Mouse (Mus musculus) limb, embryonic 14.5 days (tissue): ENCODE data around the gene Blnk. TPM values are rescaled to one million over a fixed set of nuclear protein-coding genes. Genes with fewer than 3 reads are reported as not detected.

ENCODE experiments used
- ATAC-seq: fragments of 200-750 bp; cut with Nextera tagmentation; 2 replicates; pipeline ENCODE4 v1.8.0; 2017; ENCODE audit warnings: low read depth, moderate number of reproducible peaks, moderate TSS enrichment; ENCODE audit not compliant: low FRiP score
- DNase-seq: peaks from one replicate; pipeline ENCODE4 v3.0.0-alpha.2; 2015; ENCODE audit warnings: low spot score
- H3K27ac ChIP-seq: fragments of 300-500 bp; sonication (generic); replicated peaks from 2 replicates; pipeline ENCODE4 v1.5.1; 2014; ENCODE audit warnings: low read depth, mild to moderate bottlenecking, low read length, moderate library complexity, mixed read lengths
- H3K27me3 ChIP-seq: fragments of 300-500 bp; sonication (generic); 2 replicates; pipeline ENCODE4 v1.6.1; 2014; ENCODE audit warnings: low read length, mixed read lengths; ENCODE audit not compliant: control insufficient read depth, insufficient read depth
- H3K36me3 ChIP-seq: fragments of 300-500 bp; sonication (generic); 2 replicates; pipeline ENCODE4 v1.6.1; 2014; ENCODE audit warnings: mild to moderate bottlenecking, low read length, moderate library complexity, mixed read lengths; ENCODE audit not compliant: control insufficient read depth, insufficient read depth
- H3K4me1 ChIP-seq: fragments of 300-500 bp; sonication (generic); 2 replicates; pipeline ENCODE4 v1.6.1; 2014; ENCODE audit warnings: antibody characterized with exemption, low read length, mixed read lengths; ENCODE audit not compliant: control insufficient read depth, insufficient read depth
- H3K4me2 ChIP-seq: fragments of 300-500 bp; sonication (generic); replicated peaks from 2 replicates; pipeline ENCODE4 v1.6.1; 2014; ENCODE audit warnings: low read depth, mild to moderate bottlenecking, low read length, moderate library complexity; ENCODE audit not compliant: severe bottlenecking
- H3K4me3 ChIP-seq: fragments of 300-500 bp; sonication (generic); replicated peaks from 2 replicates; pipeline ENCODE4 v1.5.1; 2014; ENCODE audit warnings: low read length
- H3K9ac ChIP-seq: fragments of 300-500 bp; sonication (generic); 2 replicates; pipeline ENCODE4 v1.6.1; 2014; ENCODE audit warnings: mild to moderate bottlenecking, low read depth, low read length, moderate library complexity; ENCODE audit not compliant: severe bottlenecking
- H3K9me3 ChIP-seq: fragments of 300-500 bp; sonication (generic); 2 replicates; pipeline ENCODE4 v1.6.1; 2016; ENCODE audit warnings: low read length; ENCODE audit not compliant: control insufficient read depth
- POLR2A ChIP-seq: fragments of 200-500 bp; IDR thresholded peaks from 2 replicates; pipeline ENCODE4 v1.8.0; 2012; ENCODE audit warnings: inconsistent platforms, mild to moderate bottlenecking, moderate library complexity, borderline replicate concordance; ENCODE audit not compliant: insufficient read depth, insufficient read length; ENCODE audit errors: extremely low read depth
- WGBS: fragments of 180-500 bp; shearing (Covaris S2); extraction: QIAGEN DNeasy Blood & Tissue Kit; methylation state at CpG from one replicate; pipeline ENCODE4 v1.1.7; 2014; 5-methylcytosine and 5-hydroxymethylcytosine counted together
- polyA plus RNA-seq, 2 experiments: library from polyadenylated mRNA; depleted of rRNA in 1 of 2; stranded (reverse) in 1 of 2; unstranded in 1 of 2; fragments of >200 nt; fragmentation: Nextera tagmentation in 1 of 2; extraction: Ambion mirVana in 1 of 2; gene quantifications; 2 replicates each; pipeline versions ENCODE4 v1.2.1 to v1.2.3; 2012 to 2014

The Blnk gene
- polyA plus RNA-seq (2012; rRNA removed) (0.36 and 0.72 TPM in 2 replicates), polyA plus RNA-seq (2014; fragmentation: Nextera tagmentation; extraction: Ambion mirVana) (1.2 and 1.6 TPM in 2 replicates)

- H3K27ac ChIP-seq, result no peak within 1 kb of the TSS
- no peaks in the 10 kb centered on the region for H3K9me3 ChIP-seq
- H3K27me3 ChIP-seq, result no peaks in the 10 kb centered on the region
- WGBS, result 17% methylated on average over 8 of the region's 8 CpGs
- no peak within 1 kb of the TSS for H3K4me2 ChIP-seq
- no peak within 1 kb of the TSS for H3K9ac ChIP-seq
- peak; percentile 69 for DNase-seq
- no peak within 1 kb of the TSS for H3K4me3 ChIP-seq
- peaks cover 18% of the 10 kb centered on the region for H3K4me1 ChIP-seq
- no peaks in the 10 kb centered on the region for H3K36me3 ChIP-seq
- no peak for TF ChIP-seq POLR2A
- ATAC-seq, result peak; percentile 60; the same call in 1 of the 2 replicates
Measured at GRCm38 (mm10) chr19:40994057-40994585, at the start of gene Blnk. Blnk (minus strand) TSS chr19:40994535.

DNA sequence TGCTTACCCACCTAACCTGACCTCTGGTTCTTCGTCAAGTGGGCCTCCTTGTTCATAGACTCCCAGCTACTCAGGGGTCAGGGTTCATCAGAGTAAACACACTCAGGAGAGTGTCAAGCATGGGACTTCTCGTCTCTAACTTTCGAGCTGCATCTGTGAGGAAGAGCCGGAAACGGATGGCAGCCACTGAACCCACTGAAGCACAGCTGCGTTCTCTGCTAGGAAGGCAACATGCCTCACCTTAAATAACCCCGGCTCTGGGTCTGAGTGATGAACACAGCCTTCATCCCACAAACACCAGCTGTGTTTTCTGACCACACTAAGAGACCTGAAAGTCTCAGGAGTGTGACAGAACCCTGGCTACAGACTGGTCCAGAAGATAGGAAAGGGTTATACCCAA lies 44.8 kb upstream of the Blnk start:
- Histone ChIP-seq H3K4me2 (no peak overlapping the region), H3K36me3 (no peaks in the 10 kb centered on the region), H3K9me3 (no peaks in the 10 kb centered on the region), H3K9ac (no peak overlapping the region), H3K4me1 (no peaks in the 10 kb centered on the region), H3K27ac (no peak overlapping the region), H3K4me3 (no peak overlapping the region), H3K27me3 (no peaks in the 10 kb centered on the region)
- TF ChIP-seq POLR2A, result no peak
- ATAC-seq (no peak), DNase-seq (no peak)
- WGBS, result 75% methylated on average over 7 of the region's 7 CpGs

DNA sequence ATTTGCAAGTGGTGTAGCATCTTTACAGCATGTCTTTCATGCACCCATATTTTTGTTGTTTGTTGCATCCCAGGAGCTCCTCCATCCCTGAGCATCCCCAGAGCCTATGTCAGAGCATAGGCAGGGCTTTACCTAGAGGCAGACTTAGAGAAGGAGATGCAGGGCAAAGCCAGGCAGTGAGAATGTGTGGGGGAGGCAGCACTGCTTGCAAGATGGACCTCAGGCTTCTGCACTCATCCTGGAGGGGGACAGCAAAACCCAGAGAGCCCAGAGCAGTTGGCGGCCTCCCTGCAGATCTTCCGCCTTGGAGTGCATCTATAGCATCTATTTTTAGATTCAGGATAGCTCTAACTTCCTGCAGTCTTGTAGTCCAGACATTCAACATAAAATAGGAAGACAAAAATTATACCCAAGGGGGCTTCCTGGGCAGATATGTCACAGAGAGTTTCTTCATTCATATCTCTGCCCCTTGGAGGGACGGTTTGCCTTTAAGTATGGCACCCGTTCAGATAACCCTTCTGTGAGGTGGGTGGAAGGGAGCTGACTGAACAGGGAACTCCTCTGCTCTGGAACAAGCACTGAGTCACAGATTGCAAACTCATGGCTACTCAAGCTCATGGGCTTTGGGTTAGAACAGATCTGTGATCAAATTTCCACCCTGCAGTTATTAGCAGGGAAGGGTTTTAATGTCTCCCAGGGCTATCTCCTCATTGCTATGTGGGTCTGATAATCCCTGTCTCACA lies 41.6 kb upstream of the Blnk start:
- ATAC-seq (no peak), DNase-seq (no peak)
- Histone ChIP-seq H3K9ac (no peak overlapping the region), H3K4me1 (no peaks in the 10 kb centered on the region), H3K27ac (no peak overlapping the region), H3K27me3 (no peaks in the 10 kb centered on the region), H3K36me3 (no peaks in the 10 kb centered on the region), H3K4me3 (no peak overlapping the region), H3K9me3 (no peaks in the 10 kb centered on the region), H3K4me2 (no peak overlapping the region)
- WGBS, result 80% methylated on average over 4 of the region's 4 CpGs
- TF ChIP-seq POLR2A, result no peak

DNA sequence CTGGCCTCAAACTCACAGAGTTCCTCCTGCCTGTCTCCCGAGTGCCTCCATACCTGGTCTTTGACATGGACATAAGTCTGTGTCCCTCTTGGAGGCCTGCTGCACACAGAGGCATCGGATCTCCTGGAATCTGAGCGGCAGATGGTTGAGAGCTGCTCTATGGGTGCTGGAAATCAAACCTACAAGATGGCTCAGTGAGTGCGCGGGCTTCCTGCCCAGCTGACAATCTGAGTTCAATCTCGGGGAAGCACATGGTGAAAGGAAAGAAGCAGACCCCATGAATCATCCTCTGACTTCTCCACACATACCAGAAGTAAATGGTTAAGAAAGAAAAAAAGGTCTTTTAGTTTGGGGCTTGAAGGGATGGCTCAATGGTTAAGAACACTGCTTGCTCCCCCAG lies 37.5 kb upstream of the Blnk start:
- H3K9ac ChIP-seq, result no peak overlapping the region
- no peaks in the 10 kb centered on the region for H3K9me3 ChIP-seq
- H3K27ac ChIP-seq, result no peak overlapping the region
- no peak for DNase-seq
- no peak overlapping the region for H3K4me2 ChIP-seq
- no peaks in the 10 kb centered on the region for H3K4me1 ChIP-seq
- TF ChIP-seq POLR2A, result no peak
- no peak overlapping the region for H3K4me3 ChIP-seq
- H3K36me3 ChIP-seq, result no peaks in the 10 kb centered on the region
- ATAC-seq, result no peak
- no peaks in the 10 kb centered on the region for H3K27me3 ChIP-seq
- 78% methylated on average over 6 of the region's 6 CpGs for WGBS

GRCm38 (mm10) chr19:41031009-41031408 lies 36.7 kb upstream of the Blnk start:
- DNase-seq (no peak), ATAC-seq (no peak)
- H3K4me1 ChIP-seq, result no peaks in the 10 kb centered on the region
- H3K27ac ChIP-seq, result no peak overlapping the region
- H3K9ac ChIP-seq, result no peak overlapping the region
- no peak overlapping the region for H3K4me3 ChIP-seq
- no peaks in the 10 kb centered on the region for H3K27me3 ChIP-seq
- H3K36me3 ChIP-seq, result no peaks in the 10 kb centered on the region
- no peak overlapping the region for H3K4me2 ChIP-seq
- no peak for TF ChIP-seq POLR2A
- H3K9me3 ChIP-seq, result no peaks in the 10 kb centered on the region
- WGBS, result 82% methylated on average over 11 of the region's 11 CpGs
